Mouse (Mus musculus): ENCODE results near the gene Elavl2. TPM values are rescaled to one million over a fixed set of nuclear protein-coding genes. Genes with fewer than 3 reads are reported as not detected.
"Not testable (repeated sequence)": the region's sequence is repeated elsewhere in the genome, so short reads cannot be mapped to it uniquely, and the experiment has no call there.

Gene Elavl2
- polyA plus RNA-seq, 1 experiment: 39.6 TPM

GRCm38 (mm10) chr4:91262839-91263238 is 137.7 kb downstream of the Elavl2 start:
- TF ChIP-seq POLR2A (IDR thresholded peaks at IDR 0.05; ENCODE audit: borderline replicate concordance, insufficient read depth, low read length) (no peak), CTCF (IDR thresholded peaks at IDR 0.05; ENCODE audit: borderline replicate concordance, insufficient read depth, low read depth, low read length) (no peak)
- Histone ChIP-seq H3K4me3 (replicated peaks; ENCODE audit: insufficient read depth, low read depth, low read length) (no peak overlapping the region), H3K4me1 (ENCODE audit: control insufficient read depth, insufficient read depth, low read length) (peaks cover 7% of the 10 kb centered on the region), H3K27ac (ENCODE audit: insufficient read depth, low read length) (no peak overlapping the region), H3K27me3 (ENCODE audit: control insufficient read depth, insufficient read depth, low read length) (no peaks in the 10 kb centered on the region)
- no peak for DNase-seq
- WGBS: 95% methylated on average over 8 of the region's 8 CpGs

GRCm38 (mm10) chr4:91260622-91261021 is 140.0 kb downstream of the Elavl2 start:
- 33% methylated on average over 4 of the region's 4 CpGs for WGBS
- peaks cover 7% of the 10 kb centered on the region for H3K4me1 ChIP-seq (ENCODE audit: control insufficient read depth, insufficient read depth, low read length)
- peak; percentile 27 to 59 for DNase-seq
- no peak overlapping the region for H3K27ac ChIP-seq (ENCODE audit: insufficient read depth, low read length)
- no peak overlapping the region for H3K4me3 ChIP-seq (replicated peaks; ENCODE audit: insufficient read depth, low read depth, low read length)
- H3K27me3 ChIP-seq (ENCODE audit: control insufficient read depth, insufficient read depth, low read length): no peaks in the 10 kb centered on the region
- TF ChIP-seq POLR2A (IDR thresholded peaks at IDR 0.05; ENCODE audit: borderline replicate concordance, insufficient read depth, low read length) (no peak), CTCF (IDR thresholded peaks at IDR 0.05; ENCODE audit: borderline replicate concordance, insufficient read depth, low read depth, low read length) (no peak)

- no peak for TF ChIP-seq CTCF (IDR thresholded peaks at IDR 0.05; ENCODE audit: borderline replicate concordance, insufficient read depth, low read depth, low read length)
- TF ChIP-seq POLR2A (IDR thresholded peaks at IDR 0.05; ENCODE audit: borderline replicate concordance, insufficient read depth, low read length): no peak
- 95% methylated on average over 1 of the region's 1 CpGs for WGBS
- Histone ChIP-seq H3K27me3 (ENCODE audit: control insufficient read depth, insufficient read depth, low read length) (no peaks in the 10 kb centered on the region; the same call in 1 of the 2 replicates), H3K4me1 (ENCODE audit: control insufficient read depth, insufficient read depth, low read length) (no peaks in the 10 kb centered on the region), H3K27ac (ENCODE audit: insufficient read depth, low read length) (no peak overlapping the region), H3K4me3 (replicated peaks; ENCODE audit: insufficient read depth, low read depth, low read length) (no peak overlapping the region)
- DNase-seq: no peak
Observed at GRCm38 (mm10) chr4:91248650-91249049, 151.9 kb downstream of the Elavl2 start.

- not testable (repeated sequence) for DNase-seq; H3K27me3 ChIP-seq (ENCODE audit: control insufficient read depth, insufficient read depth, low read length); H3K4me1 ChIP-seq (ENCODE audit: control insufficient read depth, insufficient read depth, low read length); H3K4me3 ChIP-seq (replicated peaks; ENCODE audit: insufficient read depth, low read depth, low read length); H3K27ac ChIP-seq (ENCODE audit: insufficient read depth, low read length)
- 76% methylated on average over 6 of the region's 8 CpGs for WGBS
Observed at GRCm38 (mm10) chr4:91245136-91245535, 155.4 kb downstream of the Elavl2 start.

GRCm38 (mm10) chr4:91244554-91244953 is 156.0 kb downstream of the Elavl2 start:
- Histone ChIP-seq H3K4me1 (ENCODE audit: control insufficient read depth, insufficient read depth, low read length) (0 out of 2 replicates have a peak, but pooled peaks cover 2% of the 10 kb centered on the region), H3K4me3 (replicated peaks; ENCODE audit: insufficient read depth, low read depth, low read length) (no peak overlapping the region), H3K27ac (ENCODE audit: insufficient read depth, low read length) (no peak overlapping the region), H3K27me3 (ENCODE audit: control insufficient read depth, insufficient read depth, low read length) (no peaks in the 10 kb centered on the region; the same call in 1 of the 2 replicates)
- TF ChIP-seq POLR2A (IDR thresholded peaks at IDR 0.05; ENCODE audit: borderline replicate concordance, insufficient read depth, low read length) (no peak), CTCF (IDR thresholded peaks at IDR 0.05; ENCODE audit: borderline replicate concordance, insufficient read depth, low read depth, low read length) (no peak)
- 92% methylated on average over 9 of the region's 9 CpGs for WGBS
- no peak for DNase-seq

GRCm38 (mm10) chr4:91243896-91244295 is 156.7 kb downstream of the Elavl2 start:
- WGBS: 92% methylated on average over 4 of the region's 4 CpGs
- DNase-seq: no peak
- no peak overlapping the region for H3K27ac ChIP-seq (ENCODE audit: insufficient read depth, low read length)
- TF ChIP-seq POLR2A (IDR thresholded peaks at IDR 0.05; ENCODE audit: borderline replicate concordance, insufficient read depth, low read length): no peak
- TF ChIP-seq CTCF (IDR thresholded peaks at IDR 0.05; ENCODE audit: borderline replicate concordance, insufficient read depth, low read depth, low read length): no peak
- no peaks in the 10 kb centered on the region; the same call in 1 of the 2 replicates for H3K27me3 ChIP-seq (ENCODE audit: control insufficient read depth, insufficient read depth, low read length)
- no peak overlapping the region for H3K4me3 ChIP-seq (replicated peaks; ENCODE audit: insufficient read depth, low read depth, low read length)
- 0 out of 2 replicates have a peak, but pooled peaks cover 2% of the 10 kb centered on the region for H3K4me1 ChIP-seq (ENCODE audit: control insufficient read depth, insufficient read depth, low read length)

- 9% methylated on average over 6 of the region's 6 CpGs for WGBS
- TF ChIP-seq POLR2A (IDR thresholded peaks at IDR 0.05; ENCODE audit: borderline replicate concordance, insufficient read depth, low read length) (no peak), CTCF (IDR thresholded peaks at IDR 0.05; ENCODE audit: borderline replicate concordance, insufficient read depth, low read depth, low read length) (no peak)
- Histone ChIP-seq H3K4me3 (replicated peaks; ENCODE audit: insufficient read depth, low read depth, low read length) (no peak overlapping the region), H3K27ac (ENCODE audit: insufficient read depth, low read length) (peak overlapping the region; percentile 36; the same call in 1 of the 2 replicates), H3K4me1 (ENCODE audit: control insufficient read depth, insufficient read depth, low read length) (peaks cover 21% of the 10 kb centered on the region), H3K27me3 (ENCODE audit: control insufficient read depth, insufficient read depth, low read length) (no peaks in the 10 kb centered on the region)
- DNase-seq: peak; percentile 90 to 96
Observed at GRCm38 (mm10) chr4:91238739-91239485, 161.7 kb downstream of the Elavl2 start.

- Histone ChIP-seq H3K4me1 (ENCODE audit: control insufficient read depth, insufficient read depth, low read length) (peaks cover 24% of the 10 kb centered on the region), H3K4me3 (replicated peaks; ENCODE audit: insufficient read depth, low read depth, low read length) (no peak overlapping the region), H3K27me3 (ENCODE audit: control insufficient read depth, insufficient read depth, low read length) (no peaks in the 10 kb centered on the region), H3K27ac (ENCODE audit: insufficient read depth, low read length) (no peak overlapping the region)
- no peak for TF ChIP-seq POLR2A (IDR thresholded peaks at IDR 0.05; ENCODE audit: borderline replicate concordance, insufficient read depth, low read length)
- no peak for TF ChIP-seq CTCF (IDR thresholded peaks at IDR 0.05; ENCODE audit: borderline replicate concordance, insufficient read depth, low read depth, low read length)
- DNase-seq: no peak
- WGBS: 93% methylated on average over 7 of the region's 7 CpGs
Observed at GRCm38 (mm10) chr4:91236976-91237375, 163.6 kb downstream of the Elavl2 start.
